Mouse (Mus musculus) layer of hippocampus, adult 2 months (tissue): ENCODE results near the gene Apol7a. TPM values are rescaled to one million over a fixed set of nuclear protein-coding genes. Genes with fewer than 3 reads are reported as not detected.
"Not testable (repeated sequence)": the region's sequence is repeated elsewhere in the genome, so short reads cannot be mapped to it uniquely, and the experiment has no call there.

Source experiments
- DNase-seq, 2 experiments: peaks; one replicate each; pipeline ENCODE4 v3.0.0; 2022; ENCODE audit warnings: low spot score in 2 of 2
- H3K27ac ChIP-seq: fragments of 200-600 bp; 2 replicates; pipeline ENCODE4 v1.8.1; 2022
- H3K4me3 ChIP-seq: fragments of 200-600 bp; 2 replicates; pipeline ENCODE4 v1.8.1; 2022; ENCODE audit warnings: mild to moderate bottlenecking
- CTCF ChIP-seq: fragments of 200-600 bp; conservative IDR thresholded peaks from 2 replicates; pipeline ENCODE4 v1.8.1; 2022; ENCODE audit warnings: antibody characterized with exemption, mild to moderate bottlenecking, moderate library complexity
- long read RNA-seq, 2 experiments: library from polyadenylated mRNA; stranded (forward); transcript quantifications; one replicate each; pipeline ENCODE4 v2.0.0; 2021; ENCODE audit warnings: borderline mapping rate in 2 of 2
- total RNA-seq, 2 experiments: library from RNA; stranded (reverse); gene quantifications; 2 replicates each; pipeline ENCODE4 v1.2.3; 2021

The Apol7a gene
- not detected for total RNA-seq
- long read RNA-seq, experiment 1 = 0 reads
- long read RNA-seq, experiment 2 = 0 reads

DNA sequence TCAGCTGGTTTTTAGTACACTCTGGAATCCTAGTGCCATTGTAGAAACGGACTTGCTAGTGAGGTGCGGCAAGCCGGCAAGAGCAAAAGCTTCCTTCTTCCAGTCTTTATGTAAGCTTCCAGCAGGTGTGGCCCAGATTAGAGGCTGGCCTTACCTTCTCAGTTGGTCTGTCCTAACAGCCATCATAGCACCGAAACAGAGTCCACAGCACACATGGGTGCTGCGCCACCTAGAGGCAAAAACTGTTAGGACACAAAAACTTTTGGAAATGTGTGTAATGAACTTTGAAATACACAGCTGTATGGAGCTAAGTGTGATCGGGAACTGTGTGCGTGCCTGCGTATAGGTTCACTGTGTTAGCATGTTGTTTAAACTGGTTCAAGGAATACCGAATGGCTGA lies at the start of gene Apol7a:
Gene Apol7a, minus strand, starts transcription at position 84 of the 400 bp plus-strand sequence.
- DNase-seq, H3K4me3 ChIP-seq, H3K27ac ChIP-seq: not testable (repeated sequence)
- TF ChIP-seq CTCF = peak; percentile 58

DNA sequence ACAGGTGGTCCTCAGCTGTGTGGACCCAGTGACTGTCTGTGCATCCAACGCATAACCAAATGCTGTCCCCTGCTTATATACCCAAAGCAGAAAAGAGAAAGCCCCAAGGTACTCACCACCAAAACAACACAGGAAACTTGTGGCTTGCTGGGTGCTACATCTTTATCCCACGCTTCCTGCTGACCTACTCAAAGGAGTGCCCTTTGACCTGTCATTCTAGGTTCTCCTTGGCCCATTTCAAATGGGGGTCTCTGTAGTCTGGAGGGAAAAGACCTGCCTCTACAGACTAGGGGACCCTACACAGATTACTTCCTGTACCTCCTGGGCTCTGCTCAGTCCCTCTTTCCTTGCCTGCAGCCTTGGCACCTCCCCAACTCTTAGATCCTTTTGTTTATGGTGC lies 48.5 kb upstream of the Apol7a start, which contains the start of gene Apol7b:
Gene Apol7b, minus strand, starts transcription at position 101 of the 400 bp plus-strand sequence.
- H3K4me3 ChIP-seq, H3K27ac ChIP-seq, DNase-seq: not testable (repeated sequence)

DNA sequence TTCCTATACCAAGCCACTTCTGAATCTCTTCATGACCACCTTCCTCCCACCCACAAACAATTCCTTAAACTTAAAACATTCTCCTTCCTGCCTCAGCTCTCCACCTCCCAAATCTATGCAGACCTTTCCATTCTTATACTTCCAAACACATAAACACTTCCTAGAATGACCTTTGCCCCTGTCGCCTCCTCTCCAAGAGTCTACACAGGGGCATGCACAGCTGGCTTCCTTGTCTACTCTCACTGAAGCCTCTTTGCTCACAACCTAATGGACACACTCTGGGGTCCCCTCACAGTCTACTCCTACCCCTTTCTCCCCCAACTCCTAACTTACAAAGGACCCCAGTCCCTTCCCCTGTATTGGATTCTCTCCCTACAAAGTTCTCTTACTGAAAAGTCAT lies 46.8 kb upstream of the Apol7a start:
- DNase-seq, H3K27ac ChIP-seq, H3K4me3 ChIP-seq: not testable (repeated sequence)

DNA sequence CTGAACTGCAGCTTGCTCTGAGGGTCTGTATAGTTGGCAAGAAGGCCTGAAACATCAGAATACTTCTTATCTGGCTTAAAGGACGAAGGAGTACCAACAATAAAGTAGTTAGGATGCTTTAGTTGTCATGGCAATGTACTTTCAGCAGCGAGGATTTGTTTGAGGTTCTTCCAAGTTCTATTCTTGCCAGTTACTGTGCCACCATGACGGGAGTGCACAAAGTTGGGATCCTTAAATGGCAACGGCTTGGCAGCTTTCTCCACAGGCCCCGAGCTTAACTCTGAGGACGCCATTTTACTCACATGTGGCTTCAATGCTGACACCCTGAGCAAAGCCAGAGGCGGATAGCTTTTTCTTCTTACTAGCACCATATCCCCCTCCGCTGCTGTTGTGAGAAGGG lies 45.8 kb upstream of the Apol7a start:
- not testable (repeated sequence) for H3K4me3 ChIP-seq, H3K27ac ChIP-seq
- peak; percentile 24 to 62 for DNase-seq

DNA sequence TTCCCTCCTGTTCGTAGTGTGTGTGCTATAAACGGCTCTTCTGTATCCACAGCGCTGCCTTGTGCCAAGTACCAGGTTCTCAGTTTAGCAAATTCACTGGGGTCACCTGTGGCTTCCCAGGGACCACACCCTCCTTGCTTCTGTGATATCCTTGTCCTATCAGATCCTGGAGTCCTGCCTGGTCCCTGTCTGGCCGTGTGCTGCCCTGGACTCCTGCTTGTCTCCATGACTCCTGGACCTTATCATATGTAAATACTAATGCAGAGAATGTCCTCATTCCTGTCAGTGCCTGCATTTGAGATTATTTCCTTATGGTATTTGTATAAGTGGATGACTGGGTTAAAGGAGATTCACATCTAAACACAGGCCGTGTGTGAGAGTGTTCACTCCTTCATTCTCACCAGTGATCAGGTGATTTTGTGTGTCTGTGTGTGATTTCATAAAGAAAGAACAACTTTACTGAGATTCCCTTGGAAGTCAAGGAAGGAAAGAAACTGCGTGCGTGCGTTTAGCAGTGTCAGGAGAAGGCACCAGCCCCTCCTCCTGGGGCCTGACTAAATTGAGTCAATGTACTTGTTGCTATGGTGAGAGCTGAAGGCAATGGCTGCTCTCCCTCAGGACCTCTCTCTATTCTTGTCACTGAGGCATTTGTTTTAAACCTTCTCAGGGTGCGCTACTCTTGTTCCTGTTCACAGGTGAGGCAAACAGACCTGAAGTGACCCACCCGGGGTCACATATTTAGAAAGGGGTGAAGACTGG lies 30.0 kb upstream of the Apol7a start:
- not testable (repeated sequence) for H3K4me3 ChIP-seq, H3K27ac ChIP-seq, DNase-seq

DNA sequence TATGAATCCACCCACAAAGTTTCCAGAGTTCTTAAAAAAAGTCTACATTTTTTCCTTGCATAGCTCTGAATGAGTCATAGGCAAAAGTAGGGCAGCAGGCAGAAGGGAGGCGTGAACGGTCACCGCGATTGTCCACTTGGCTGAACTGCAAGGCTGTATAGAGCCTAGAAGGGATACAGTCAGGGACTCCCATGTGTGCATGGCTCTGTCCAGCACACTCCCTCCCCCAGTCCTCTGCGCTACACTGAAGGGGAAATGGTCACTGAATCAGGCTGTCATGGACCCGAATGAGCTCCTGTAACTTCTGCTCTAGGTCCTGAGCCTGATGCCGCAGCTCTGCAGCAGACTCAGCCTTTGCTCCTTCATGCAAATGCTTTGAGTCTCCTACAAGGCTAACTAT lies 24.0 kb upstream of the Apol7a start:
- DNase-seq, H3K4me3 ChIP-seq, H3K27ac ChIP-seq: not testable (repeated sequence)

DNA sequence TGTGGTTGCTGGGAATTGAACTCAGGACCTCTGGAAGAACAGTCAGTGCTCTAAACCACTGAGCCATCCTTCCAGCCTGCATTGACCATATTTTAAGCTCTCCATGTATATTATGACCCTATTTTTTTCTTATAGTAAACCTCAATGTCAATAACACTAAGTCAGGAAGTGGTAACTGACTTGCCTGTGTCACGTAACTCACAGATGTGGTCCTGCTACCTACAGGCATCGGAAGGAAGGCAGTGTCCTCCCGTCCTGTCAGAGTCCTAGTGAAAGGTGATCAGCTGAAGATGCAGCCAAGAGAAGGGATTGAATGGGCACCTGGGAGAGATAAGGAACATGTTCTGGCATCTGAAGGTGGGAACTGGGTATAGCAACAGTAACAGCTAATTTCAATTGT lies 20.7 kb upstream of the Apol7a start:
- DNase-seq, H3K27ac ChIP-seq, H3K4me3 ChIP-seq: not testable (repeated sequence)

DNA sequence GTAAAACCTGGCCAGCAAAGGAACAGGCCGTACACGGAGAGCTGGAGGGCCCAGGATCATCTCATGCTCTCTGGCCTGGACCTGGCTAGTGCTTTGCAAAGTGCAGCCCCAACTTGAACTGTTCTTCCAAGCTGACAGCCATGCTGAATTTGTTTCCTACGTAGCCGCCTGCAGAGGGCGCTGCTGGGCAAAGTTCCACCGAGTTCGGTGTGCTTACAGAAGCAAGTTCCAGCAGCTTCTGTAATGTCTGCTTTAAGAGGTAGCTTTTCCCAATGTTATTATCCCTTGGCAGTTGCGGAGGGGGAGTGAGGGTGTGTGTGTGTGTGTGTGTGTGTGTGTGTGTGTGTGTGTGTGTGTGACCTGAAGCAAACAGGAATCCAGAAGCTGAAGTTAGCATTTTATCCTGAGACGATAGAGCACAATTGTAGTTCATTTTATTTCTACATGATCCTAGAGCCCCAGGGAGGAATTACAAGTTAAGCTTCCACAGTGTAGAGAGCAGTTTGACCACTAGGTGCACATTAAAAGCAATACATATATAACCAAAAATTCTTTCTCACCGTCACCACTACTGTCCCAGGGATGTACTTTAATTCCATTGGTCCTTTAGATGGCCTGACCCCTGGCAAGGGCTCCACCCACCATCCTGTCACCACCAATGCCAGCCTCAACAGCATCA lies 17.9 kb upstream of the Apol7a start:
- not testable (repeated sequence) for H3K4me3 ChIP-seq, H3K27ac ChIP-seq, DNase-seq

DNA sequence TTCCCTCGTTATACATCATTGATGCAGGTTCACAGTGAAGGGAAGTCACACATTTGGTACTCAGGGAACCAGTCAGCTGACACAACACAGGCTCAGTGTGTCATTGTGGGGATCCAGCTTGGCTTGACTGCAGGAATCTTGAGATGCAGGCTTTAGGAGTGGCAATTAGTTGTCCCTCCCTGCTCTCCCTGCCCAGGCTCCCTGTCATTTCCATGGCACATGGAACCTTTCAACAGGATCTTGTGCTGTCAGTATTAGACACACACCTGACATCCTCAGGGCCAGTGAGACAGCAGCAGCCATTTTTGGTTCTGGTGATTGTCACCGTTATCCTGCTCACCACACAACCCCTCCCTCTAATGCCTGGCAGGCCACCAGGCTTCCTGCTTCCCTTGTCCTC lies 16.7 kb upstream of the Apol7a start:
- not testable (repeated sequence) for H3K4me3 ChIP-seq, H3K27ac ChIP-seq, DNase-seq

DNA sequence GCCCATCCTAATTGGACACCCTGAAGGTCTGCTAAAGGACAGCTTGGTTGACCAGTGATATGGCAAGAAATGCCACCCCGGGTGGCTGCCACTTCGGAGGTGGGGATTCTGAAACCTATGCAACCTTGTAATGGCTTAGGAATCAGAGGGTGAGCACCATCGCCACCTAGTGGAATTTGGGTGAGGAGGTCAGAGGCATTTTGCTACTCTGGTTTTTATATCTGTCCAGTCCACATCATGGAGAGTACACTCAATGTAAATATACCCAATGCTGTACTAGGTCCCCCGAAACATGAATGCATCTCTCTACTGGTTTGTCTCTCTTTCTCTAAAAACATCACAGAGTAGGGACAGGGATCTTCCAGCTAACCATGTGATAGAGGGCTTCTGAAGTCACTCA lies 13.8 kb upstream of the Apol7a start:
- H3K27ac ChIP-seq, DNase-seq, H3K4me3 ChIP-seq: not testable (repeated sequence)
- peak; percentile 67 for TF ChIP-seq CTCF

DNA sequence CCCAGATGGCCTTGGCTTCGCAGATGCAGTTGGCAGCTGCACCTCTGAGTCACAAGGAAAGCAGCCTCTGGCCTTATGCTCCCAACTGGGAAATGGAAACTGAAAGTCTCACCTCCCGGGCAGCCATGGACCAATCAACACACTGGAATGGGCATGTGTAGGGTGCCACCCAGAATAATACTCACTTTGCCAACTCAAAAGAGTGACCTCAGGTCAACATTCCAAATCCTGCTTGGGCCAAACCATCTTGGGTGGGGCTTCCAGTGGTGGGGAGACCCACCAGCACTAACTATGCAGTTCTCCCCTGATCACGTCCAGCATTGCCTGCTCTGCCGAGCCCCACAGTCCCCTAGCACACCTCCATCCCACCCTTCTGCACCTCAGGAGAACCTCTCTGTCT lies 12.1 kb upstream of the Apol7a start, which contains the start of gene Apol9a:
Gene Apol9a, minus strand, starts transcription at position 101 of the 400 bp plus-strand sequence.
- not testable (repeated sequence) for DNase-seq, H3K4me3 ChIP-seq

DNA sequence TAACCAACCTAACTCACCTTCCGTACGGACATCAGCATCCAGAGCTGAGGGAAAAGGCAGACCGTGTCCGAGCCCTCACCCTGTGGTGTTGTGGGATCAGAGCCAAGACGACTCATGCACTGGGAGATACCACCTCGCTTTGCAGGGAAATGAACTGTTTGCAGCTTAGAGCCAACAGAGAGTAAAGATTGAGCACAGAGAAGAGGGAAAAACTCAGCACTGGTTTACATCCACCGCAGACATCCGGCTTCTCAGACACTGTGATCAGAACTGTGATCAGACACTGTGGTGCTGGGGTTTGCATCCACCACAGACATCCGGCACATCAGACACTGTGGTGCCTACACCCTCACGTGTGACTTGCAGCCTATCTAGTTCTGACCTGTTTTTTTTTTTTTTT lies 7.5 kb upstream of the Apol7a start:
- H3K27ac ChIP-seq, H3K4me3 ChIP-seq, DNase-seq: not testable (repeated sequence)

More for the DNA sequence above, 12.1 kb upstream of the Apol7a start, which contains the start of gene Apol9a:
- not testable (repeated sequence) for H3K27ac ChIP-seq

DNA sequence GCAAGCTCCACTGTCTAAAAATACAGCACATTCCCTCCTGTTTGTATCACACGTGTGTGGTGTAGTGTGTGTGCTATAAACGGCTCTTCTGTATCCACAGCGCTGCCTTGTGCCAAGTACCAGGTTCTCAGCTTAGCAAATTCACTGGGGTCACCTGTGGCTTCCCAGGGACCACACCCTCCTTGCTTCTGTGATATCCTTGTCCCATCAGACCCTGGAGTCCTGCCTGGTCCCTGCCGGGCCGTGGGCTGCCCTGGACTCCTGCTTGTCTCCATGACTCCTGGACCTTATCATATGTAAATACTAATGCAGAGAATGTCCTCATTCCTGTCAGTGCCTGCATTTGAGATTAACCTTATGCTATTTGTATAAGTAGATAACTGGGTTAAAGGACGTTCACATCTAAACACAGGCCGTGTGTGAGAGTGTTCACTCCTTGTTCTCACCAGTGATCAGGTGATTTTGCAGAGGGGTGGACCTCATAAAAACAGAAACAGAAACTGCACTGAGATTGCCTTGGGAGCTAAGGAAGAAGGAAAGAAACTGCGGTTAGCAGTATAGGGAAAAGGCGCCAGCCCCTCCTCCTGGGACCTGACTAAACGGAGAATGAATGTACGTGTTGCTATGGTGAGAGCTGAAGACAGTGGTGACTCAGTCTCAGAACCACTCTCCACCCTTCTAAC lies 1.3 kb downstream of the Apol7a start:
- DNase-seq = not testable (repeated sequence)

DNA sequence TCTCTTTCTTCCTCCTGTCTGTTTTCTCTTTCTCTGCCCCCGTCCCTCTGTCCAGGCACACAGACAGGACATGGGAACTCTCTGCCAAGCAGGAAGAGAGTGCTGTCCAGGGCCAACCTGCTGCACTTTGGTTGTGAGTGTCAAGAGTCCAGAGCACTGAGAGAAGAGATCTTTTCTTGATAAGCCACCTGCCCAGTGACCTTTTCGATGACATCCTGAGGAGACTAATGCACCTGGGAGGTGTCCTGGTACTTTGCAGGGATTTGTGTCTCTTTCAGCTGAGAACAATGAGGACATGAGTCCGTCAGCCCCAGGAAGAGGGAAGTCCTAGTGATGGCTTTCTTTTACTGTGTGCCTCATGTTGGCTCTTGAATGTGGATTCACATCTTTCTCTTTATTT lies 5.1 kb downstream of the Apol7a start:
- not testable (repeated sequence) for DNase-seq, H3K4me3 ChIP-seq, H3K27ac ChIP-seq

More for the DNA sequence above, 1.3 kb downstream of the Apol7a start:
- H3K27ac ChIP-seq, H3K4me3 ChIP-seq: not testable (repeated sequence)
